Mouse (Mus musculus): ENCODE measurements around the gene Pafah1b2.

- TF ChIP-seq POLR2A (IDR thresholded peaks at IDR 0.05; ENCODE audit: control insufficient read depth, low read depth, low read length) = no peak
- no peak for TF ChIP-seq CTCF (IDR thresholded peaks at IDR 0.05; ENCODE audit: control insufficient read depth, insufficient read depth, insufficient replicate concordance, low read depth, low read length)
Observed at GRCm38 (mm10) chr9:46026058-46026849, 13.8 kb upstream of the Pafah1b2 start.
